In the genomic region with DNA sequence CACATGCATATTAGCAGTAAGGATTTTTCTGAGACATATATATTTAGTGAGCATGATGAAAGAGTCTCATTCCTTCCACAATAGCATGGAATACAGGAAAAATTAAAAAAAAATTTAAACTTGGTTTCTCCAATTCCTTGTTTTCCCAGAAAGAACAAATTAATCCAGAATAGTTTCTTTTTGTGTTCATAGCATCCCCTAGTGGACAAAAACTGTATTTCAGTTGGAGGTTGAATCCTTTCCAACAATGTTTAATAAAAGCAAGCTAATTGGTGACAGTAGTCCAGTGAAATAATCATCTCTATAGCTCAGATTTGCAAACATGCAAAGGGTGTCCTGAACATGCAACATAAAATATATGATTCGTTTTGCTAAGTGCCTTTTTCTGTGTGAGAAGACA, we compare ENCODE assay signal across 8 mouse cellular contexts.
DNase-seq lines count a peak whose midpoint lies in the region; ATAC-seq lines count a peak whose summit lies in the region.

No protein-coding gene starts in this region.

- peak; percentile 9 for DNase-seq in CD4-positive, CD25-positive, alpha-beta regulatory T cell, adult 2 months (ENCODE audit: low read depth, low spot score)
- DNase-seq in layer of hippocampus, adult 11-12 months (ENCODE audit: low spot score), result peak; percentile 10
- no peak for DNase-seq in layer of hippocampus, postnatal 36 days
- peak; percentile 22 for DNase-seq in 3T3-L1 (ENCODE audit: low read depth, low spot score)
- DNase-seq in embryo, embryonic 10.5 days (ENCODE audit: low spot score), result peak; percentile 59
- no peak for DNase-seq in cerebellum, adult 8-10 months

- ATAC-seq in CD4-positive, CD25-positive, alpha-beta regulatory T cell, adult 4 months, result no peak
- ATAC-seq in erythroblast, adult 5-6 weeks (replicated peaks; ENCODE audit: low FRiP score, poor library complexity, severe bottlenecking), result no peak

Comparison
In these comparisons a context has a peak if more than half of its experiments do, and no peak if none do; other contexts are left out.
1. DNase-seq: peak in CD4-positive, CD25-positive, alpha-beta regulatory T cell, adult 2 months (single experiment), layer of hippocampus, adult 11-12 months (single experiment), 3T3-L1 (single experiment) and embryo, embryonic 10.5 days (single experiment); none in layer of hippocampus, postnatal 36 days (0 of 2) and cerebellum, adult 8-10 months (single experiment).